Mouse (Mus musculus) gastrocnemius, adult 8-10 months (tissue): Measurements from ENCODE around the gene Ddx24. TPM values are rescaled to one million over a fixed set of nuclear protein-coding genes. Genes with fewer than 3 reads are reported as not detected.

Source experiments
- DNase-seq, 2 experiments: peaks; one replicate each; pipeline ENCODE4 v3.0.0; 2022; ENCODE audit warnings: low spot score in 2 of 2
- total RNA-seq, 4 experiments: library from RNA; stranded (reverse); gene quantifications; 2 replicates each; pipeline ENCODE4 v1.2.4; 2022

Ddx24 gene
- total RNA-seq, 4 experiments from 2014 or later, result 79.0 to 94.0 (median 83.7) TPM

GRCm38 (mm10) chr12:103389982-103390381, 35.6 kb downstream of the Ddx24 start:
- no peak for DNase-seq

- DNase-seq, result no peak
Measured at GRCm38 (mm10) chr12:103389348-103389727, 36.3 kb downstream of the Ddx24 start.

- peak; percentile 92 to 95 for DNase-seq
Measured at GRCm38 (mm10) chr12:103388505-103389347, 36.9 kb downstream of the Ddx24 start, which contains the start of gene Otub2. Gene Otub2 (plus strand): TSS chr12:103388682.

- no peak for DNase-seq
Measured at GRCm38 (mm10) chr12:103380226-103380625, 45.4 kb downstream of the Ddx24 start.

GRCm38 (mm10) chr12:103376774-103377173, 48.9 kb downstream of the Ddx24 start:
- no peak for DNase-seq

- DNase-seq, result no peak
Measured at GRCm38 (mm10) chr12:103376124-103376523, 49.5 kb downstream of the Ddx24 start.

- no peak for DNase-seq
Measured at GRCm38 (mm10) chr12:103373530-103374236, 51.9 kb downstream of the Ddx24 start.

GRCm38 (mm10) chr12:103371711-103372110, 53.9 kb downstream of the Ddx24 start:
- no peak for DNase-seq

- DNase-seq, result no peak
Measured at GRCm38 (mm10) chr12:103370861-103371260, 54.8 kb downstream of the Ddx24 start.

GRCm38 (mm10) chr12:103368777-103369176, 56.9 kb downstream of the Ddx24 start:
- no peak for DNase-seq

GRCm38 (mm10) chr12:103368326-103368669, 57.3 kb downstream of the Ddx24 start:
- no peak for DNase-seq

- DNase-seq, result peak; percentile 63 to 67
Measured at GRCm38 (mm10) chr12:103367620-103368325, 57.9 kb downstream of the Ddx24 start.

GRCm38 (mm10) chr12:103367171-103367570, 58.5 kb downstream of the Ddx24 start:
- no peak for DNase-seq

- DNase-seq, result peak; percentile 78 to 87
Measured at GRCm38 (mm10) chr12:103362336-103362735, 63.3 kb downstream of the Ddx24 start.

GRCm38 (mm10) chr12:103361539-103362307, 63.9 kb downstream of the Ddx24 start:
- peak; percentile 35 to 39 for DNase-seq

- DNase-seq, result peak; percentile 43 to 51
Measured at GRCm38 (mm10) chr12:103360812-103361211, 64.8 kb downstream of the Ddx24 start.

GRCm38 (mm10) chr12:103358951-103359801, 66.5 kb downstream of the Ddx24 start:
- DNase-seq, result peak; percentile 57 to 81

GRCm38 (mm10) chr12:103358216-103358615, 67.4 kb downstream of the Ddx24 start:
- DNase-seq, result peak; percentile 74 to 85
